ENCODE assay signal across 9 mouse cellular contexts in genomic region chr9:59271711-59272110, GRCm38 (mm10). TPM values are rescaled to one million over a fixed set of nuclear protein-coding genes. Genes with fewer than 3 reads are reported as not detected.
DNase-seq lines count a peak whose midpoint lies in the region; ATAC-seq and TF ChIP-seq lines count a peak whose summit lies in the region.
"Had no signal": no experiment of that assay in that cellular context is flagged by ENCODE, and none has a peak within 500 bp of the region (broad histone marks: within the 10 kb centered on the region; RNA-seq: fewer than 3 reads in every experiment).

No protein-coding gene starts in this region.

- ATAC-seq in liver, embryonic 13.5 days (ENCODE audit: low read depth): peak; percentile 88
- peak; percentile 98 for ATAC-seq in stomach, postnatal 0 days (ENCODE audit: low FRiP score, low TSS enrichment)
- ATAC-seq in hindbrain, embryonic 13.5 days (ENCODE audit: low FRiP score): no peak

- no peaks in the 10 kb centered on the region for H3K9me3 ChIP-seq in liver, embryonic 13.5 days (replicated peaks)
- H3K9me3 ChIP-seq in stomach, postnatal 0 days (ENCODE audit: control insufficient read depth, low read length): no peaks in the 10 kb centered on the region
- no peaks in the 10 kb centered on the region for H3K9me3 ChIP-seq in hindbrain, embryonic 13.5 days

- H3K27me3 ChIP-seq in liver, embryonic 13.5 days: no peaks in the 10 kb centered on the region
- no peaks in the 10 kb centered on the region for H3K27me3 ChIP-seq in stomach, postnatal 0 days (ENCODE audit: control insufficient read depth, insufficient read depth, low read length)
- no peaks in the 10 kb centered on the region for H3K27me3 ChIP-seq in hindbrain, embryonic 13.5 days

- no peak overlapping the region for H3K4me3 ChIP-seq in liver, embryonic 13.5 days (replicated peaks)
- no peak overlapping the region for H3K4me3 ChIP-seq in stomach, postnatal 0 days (ENCODE audit: low read depth, low read length)
- no peak overlapping the region for H3K4me3 ChIP-seq in hindbrain, embryonic 13.5 days
- H3K4me3 ChIP-seq: erythroblast, embryonic 14.5 days had no signal

- intact Hi-C loops in heart, postnatal 10 days (cut with DNase I): no loop called here

- no peak; the same call in 1 of the 2 replicates for TF ChIP-seq CTCF in stomach, postnatal 0 days (IDR thresholded peaks at IDR 0.05; ENCODE audit: low read depth)

- 32% methylated on average over 6 of the region's 6 CpGs for WGBS in liver, embryonic 13.5 days (ENCODE audit: insufficient replicate concordance)
- WGBS in stomach, postnatal 0 days: 33% methylated on average over 6 of the region's 6 CpGs
- WGBS in hindbrain, embryonic 13.5 days: 43% methylated on average over 6 of the region's 6 CpGs

- peaks cover 21% of the 10 kb centered on the region for H3K4me1 ChIP-seq in liver, embryonic 13.5 days (replicated peaks)
- no peaks in the 10 kb centered on the region for H3K4me1 ChIP-seq in stomach, postnatal 0 days (replicated peaks; ENCODE audit: control insufficient read depth, insufficient read depth)
- 0 out of 2 replicates have a peak, but pooled peaks cover 2% of the 10 kb centered on the region for H3K4me1 ChIP-seq in hindbrain, embryonic 13.5 days (replicated peaks)

- DNase-seq in urinary bladder, adult 18-20 months (ENCODE audit: low spot score in 2 of 2): peak; percentile 29 to 34
- no peak for DNase-seq in urinary bladder, postnatal 4 days (ENCODE audit: low spot score in 2 of 2)
- peak; percentile 57 to 58 for DNase-seq in heart, postnatal 10 days
- DNase-seq in liver, embryonic 13.5 days: peak; percentile 76
- DNase-seq in stomach, postnatal 0 days (ENCODE audit: low spot score): peak; percentile 90
- DNase-seq in thymus, postnatal 4 days: no peak
- DNase-seq in cerebellum, adult 11-12 months: no peak

- H3K27ac ChIP-seq in liver, embryonic 13.5 days: no peak overlapping the region
- peak overlapping the region; percentile 79; the same call in 1 of the 2 replicates for H3K27ac ChIP-seq in stomach, postnatal 0 days (replicated peaks)
- no peak overlapping the region for H3K27ac ChIP-seq in hindbrain, embryonic 13.5 days

- no peaks in the 10 kb centered on the region for H3K36me3 ChIP-seq in liver, embryonic 13.5 days
- H3K36me3 ChIP-seq in stomach, postnatal 0 days (ENCODE audit: control insufficient read depth, insufficient read depth, low read length): no peaks in the 10 kb centered on the region
- H3K36me3 ChIP-seq in hindbrain, embryonic 13.5 days: no peaks in the 10 kb centered on the region

- no peak for TF ChIP-seq EP300 in stomach, postnatal 0 days (optimal IDR thresholded peaks at IDR 0.05)

- H3K4me2 ChIP-seq in liver, embryonic 13.5 days: peak overlapping the region; percentile 10
- no peak overlapping the region for H3K4me2 ChIP-seq in stomach, postnatal 0 days (replicated peaks; ENCODE audit: low read depth)
- no peak overlapping the region for H3K4me2 ChIP-seq in hindbrain, embryonic 13.5 days

- H3K9ac ChIP-seq in liver, embryonic 13.5 days: no peak overlapping the region
- H3K9ac ChIP-seq in stomach, postnatal 0 days (ENCODE audit: low read length): no peak overlapping the region
- H3K9ac ChIP-seq in hindbrain, embryonic 13.5 days: no peak overlapping the region

RNA-seq across cellular contexts. Expression of gene Adpgk, which starts 19.6 kb away (rescaled TPM):
- total RNA-seq in heart, postnatal 10 days (2021): 10 to 100 TPM; 11.3 to 12.6 TPM
- polyA plus RNA-seq in liver, embryonic 13.5 days (2015; fragmentation: Nextera tagmentation; extraction: Ambion mirVana): 16.6 and 19.6 TPM in 2 replicates
- polyA plus RNA-seq in stomach, postnatal 0 days (2015; fragmentation: Nextera tagmentation; extraction: Ambion mirVana): 14.8 and 16.0 TPM in 2 replicates
- 23.2 and 24.5 TPM in 2 replicates for polyA plus RNA-seq in hindbrain, embryonic 13.5 days (2015; fragmentation: Nextera tagmentation; extraction: Ambion mirVana)

Comparison
In these comparisons a context has a peak if more than half of its experiments do, and no peak if none do; other contexts are left out.
1. DNase-seq: peak in urinary bladder, adult 18-20 months (2 of 2), heart, postnatal 10 days (2 of 2), liver, embryonic 13.5 days (single experiment) and stomach, postnatal 0 days (single experiment); none in urinary bladder, postnatal 4 days (0 of 2), thymus, postnatal 4 days (single experiment) and cerebellum, adult 11-12 months (single experiment).